Mouse (Mus musculus) mesoderm, embryonic 11.5 days (tissue): ENCODE results near the gene Kif18a.
A peak's percentile ranks its signal among the peaks of the same experiment; 100 is the strongest.

Experiments used
- DNase-seq: peaks from one replicate; pipeline ENCODE4 v3.0.0-alpha.2; 2012; ENCODE audit warnings: low read depth, low spot score

Kif18a gene

GRCm38 (mm10) chr2:109280600-109281340, at the start of gene Kif18a, which contains the start of gene Mettl15:
Kif18a (plus strand) TSS chr2:109280738.
Mettl15 (minus strand) TSS chr2:109280748.
- DNase-seq: peak; percentile 97

- no peak for DNase-seq
Measured at GRCm38 (mm10) chr2:109233876-109234275, 46.7 kb upstream of the Kif18a start.

GRCm38 (mm10) chr2:109235741-109236140, 44.8 kb upstream of the Kif18a start:
- no peak for DNase-seq

- no peak for DNase-seq
Measured at GRCm38 (mm10) chr2:109241947-109242346, 38.6 kb upstream of the Kif18a start.

GRCm38 (mm10) chr2:109262779-109263178, 17.8 kb upstream of the Kif18a start:
- DNase-seq: no peak

GRCm38 (mm10) chr2:109273098-109273497, 7.4 kb upstream of the Kif18a start:
- no peak for DNase-seq

GRCm38 (mm10) chr2:109277593-109277992, 2.9 kb upstream of the Kif18a start:
- no peak for DNase-seq

GRCm38 (mm10) chr2:109278036-109278435, 2.5 kb upstream of the Kif18a start:
- DNase-seq: peak; percentile 35

- no peak for DNase-seq
Measured at GRCm38 (mm10) chr2:109280272-109280599, 302 bp upstream of the Kif18a start.

- no peak for DNase-seq
Measured at GRCm38 (mm10) chr2:109281341-109281690, 778 bp downstream of the Kif18a start.

GRCm38 (mm10) chr2:109284121-109284520, 3.6 kb downstream of the Kif18a start:
- no peak for DNase-seq

GRCm38 (mm10) chr2:109289327-109289726, 8.8 kb downstream of the Kif18a start:
- DNase-seq: no peak

- DNase-seq: no peak
Measured at GRCm38 (mm10) chr2:109296264-109296663, 15.7 kb downstream of the Kif18a start.

GRCm38 (mm10) chr2:109298160-109298559, 17.6 kb downstream of the Kif18a start:
- DNase-seq: no peak

- DNase-seq: no peak
Measured at GRCm38 (mm10) chr2:109302234-109302633, 21.7 kb downstream of the Kif18a start.

GRCm38 (mm10) chr2:109303638-109304037, 23.1 kb downstream of the Kif18a start:
- no peak for DNase-seq

GRCm38 (mm10) chr2:109311369-109311768, 30.8 kb downstream of the Kif18a start:
- DNase-seq: no peak

- DNase-seq: no peak
Measured at GRCm38 (mm10) chr2:109331807-109332206, 51.3 kb downstream of the Kif18a start.

- DNase-seq: no peak
Measured at GRCm38 (mm10) chr2:109334237-109334636, 53.7 kb downstream of the Kif18a start.

- no peak for DNase-seq
Measured at GRCm38 (mm10) chr2:109335765-109336164, 55.2 kb downstream of the Kif18a start.

GRCm38 (mm10) chr2:109345386-109345785, 64.8 kb downstream of the Kif18a start:
- no peak for DNase-seq

- DNase-seq: no peak
Measured at GRCm38 (mm10) chr2:109348742-109349141, 68.2 kb downstream of the Kif18a start.

GRCm38 (mm10) chr2:109358456-109359141, 78.1 kb downstream of the Kif18a start:
- DNase-seq: peak; percentile 57
